Mouse (Mus musculus): ENCODE results near the gene Slmap. TPM values are rescaled to one million over a fixed set of nuclear protein-coding genes. Genes with fewer than 3 reads are reported as not detected.
"Not testable (repeated sequence)": the region's sequence is repeated elsewhere in the genome, so short reads cannot be mapped to it uniquely, and the experiment has no call there.

Gene Slmap
- polyA plus RNA-seq, 1 experiment from 2014 or later: 25.5 TPM

DNA sequence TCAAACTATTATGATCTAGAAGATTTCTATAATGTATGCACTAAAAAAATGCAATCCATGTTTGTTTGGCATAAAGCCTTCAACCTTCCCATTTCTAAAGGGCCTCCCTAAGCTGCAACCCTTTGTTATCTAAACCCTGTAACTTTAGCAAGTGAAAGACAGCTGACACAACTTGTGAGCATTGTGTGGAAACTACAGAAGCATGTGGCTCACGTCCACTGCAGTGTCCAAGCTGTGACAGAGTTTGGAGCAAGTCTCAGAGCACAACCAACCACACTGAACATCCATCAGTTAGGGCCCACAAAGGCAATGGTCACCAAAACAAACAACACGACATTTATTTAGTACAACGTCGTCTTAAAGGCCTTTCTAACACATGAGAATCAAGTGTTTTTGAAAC lies 117.6 kb downstream of the Slmap start:
- H3K9ac ChIP-seq (ENCODE audit: low read length): no peak overlapping the region
- H3K27ac ChIP-seq (ENCODE audit: low read depth, low read length): no peak overlapping the region
- H3K36me3 ChIP-seq (ENCODE audit: control insufficient read depth, insufficient read depth, low read length): no peaks in the 10 kb centered on the region; the same call in 1 of the 2 replicates
- DNase-seq (ENCODE audit: low spot score) (no peak), ATAC-seq (replicated peaks; ENCODE audit: low FRiP score) (no peak)
- no peaks in the 10 kb centered on the region for H3K9me3 ChIP-seq (ENCODE audit: control insufficient read depth, low read length)
- H3K27me3 ChIP-seq (ENCODE audit: control insufficient read depth, insufficient read depth, low read length): no peaks in the 10 kb centered on the region
- 81% methylated on average over 4 of the region's 4 CpGs for WGBS
- no peak overlapping the region for H3K4me2 ChIP-seq (ENCODE audit: low read depth, low read length, severe bottlenecking)
- no peaks in the 10 kb centered on the region for H3K4me1 ChIP-seq (replicated peaks; ENCODE audit: control insufficient read depth, insufficient read depth, low read length)
- H3K4me3 ChIP-seq (ENCODE audit: low read depth, low read length): no peak overlapping the region

DNA sequence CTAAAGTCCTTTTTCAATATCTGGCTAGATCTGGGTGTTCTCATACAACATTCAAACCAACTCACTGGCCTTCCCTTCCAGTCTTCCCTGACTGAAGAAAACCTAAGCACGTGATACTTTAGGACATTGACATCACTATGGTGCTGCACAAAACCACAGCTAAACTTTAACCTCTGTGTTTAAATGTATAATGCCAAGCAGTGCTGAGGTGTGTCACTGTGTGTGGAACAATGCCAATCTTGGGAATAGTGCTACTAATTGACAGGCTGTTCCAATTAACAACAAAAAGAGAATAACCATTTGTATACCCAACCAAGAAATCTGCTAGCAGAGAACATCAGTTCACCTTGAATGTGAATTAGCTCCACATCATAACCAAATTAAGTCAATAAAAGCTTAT lies 121.2 kb downstream of the Slmap start:
- WGBS: 64% methylated on average over 1 of the region's 1 CpGs
- H3K4me2 ChIP-seq (ENCODE audit: low read depth, low read length, severe bottlenecking): no peak overlapping the region
- ATAC-seq (replicated peaks; ENCODE audit: low FRiP score): no peak
- no peak overlapping the region for H3K9ac ChIP-seq (ENCODE audit: low read length)
- H3K4me3 ChIP-seq (ENCODE audit: low read depth, low read length): no peak overlapping the region
- H3K27me3 ChIP-seq (ENCODE audit: control insufficient read depth, insufficient read depth, low read length): no peaks in the 10 kb centered on the region
- no peaks in the 10 kb centered on the region for H3K36me3 ChIP-seq (ENCODE audit: control insufficient read depth, insufficient read depth, low read length)
- H3K27ac ChIP-seq (ENCODE audit: low read depth, low read length): no peak overlapping the region
- H3K4me1 ChIP-seq (replicated peaks; ENCODE audit: control insufficient read depth, insufficient read depth, low read length): no peaks in the 10 kb centered on the region
- DNase-seq (ENCODE audit: low spot score): no peak
- H3K9me3 ChIP-seq (ENCODE audit: control insufficient read depth, low read length): no peaks in the 10 kb centered on the region

DNA sequence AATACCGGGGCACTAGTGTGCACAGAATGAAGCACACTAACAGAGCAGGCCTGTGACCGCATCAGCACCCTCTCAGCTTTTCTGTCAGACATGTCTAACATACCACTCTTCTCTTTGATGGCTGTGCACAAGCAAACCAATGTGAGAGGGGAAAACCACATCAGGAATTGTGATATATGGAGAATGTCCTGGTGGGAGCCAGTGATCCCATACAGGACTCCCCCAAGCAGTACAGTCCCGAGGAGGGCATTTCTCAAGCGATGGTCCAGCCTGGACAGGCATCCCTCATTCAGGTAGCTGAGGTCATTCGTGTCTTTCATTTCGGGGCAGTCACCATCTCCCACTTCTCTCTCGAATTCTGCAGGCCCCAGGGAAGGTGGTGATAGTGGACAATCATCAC lies 128.0 kb downstream of the Slmap start:
- no peak for ATAC-seq (replicated peaks; ENCODE audit: low FRiP score)
- H3K9me3 ChIP-seq (ENCODE audit: control insufficient read depth, low read length): no peaks in the 10 kb centered on the region
- no peak overlapping the region for H3K4me3 ChIP-seq (ENCODE audit: low read depth, low read length)
- no peak overlapping the region for H3K27ac ChIP-seq (ENCODE audit: low read depth, low read length)
- H3K4me1 ChIP-seq (replicated peaks; ENCODE audit: control insufficient read depth, insufficient read depth, low read length): no peaks in the 10 kb centered on the region
- H3K27me3 ChIP-seq (ENCODE audit: control insufficient read depth, insufficient read depth, low read length): no peaks in the 10 kb centered on the region
- H3K4me2 ChIP-seq (ENCODE audit: low read depth, low read length, severe bottlenecking): no peak overlapping the region
- 94% methylated on average over 7 of the region's 7 CpGs for WGBS
- H3K9ac ChIP-seq (ENCODE audit: low read length): no peak overlapping the region
- DNase-seq (ENCODE audit: low spot score): no peak
- no peaks in the 10 kb centered on the region for H3K36me3 ChIP-seq (ENCODE audit: control insufficient read depth, insufficient read depth, low read length)

DNA sequence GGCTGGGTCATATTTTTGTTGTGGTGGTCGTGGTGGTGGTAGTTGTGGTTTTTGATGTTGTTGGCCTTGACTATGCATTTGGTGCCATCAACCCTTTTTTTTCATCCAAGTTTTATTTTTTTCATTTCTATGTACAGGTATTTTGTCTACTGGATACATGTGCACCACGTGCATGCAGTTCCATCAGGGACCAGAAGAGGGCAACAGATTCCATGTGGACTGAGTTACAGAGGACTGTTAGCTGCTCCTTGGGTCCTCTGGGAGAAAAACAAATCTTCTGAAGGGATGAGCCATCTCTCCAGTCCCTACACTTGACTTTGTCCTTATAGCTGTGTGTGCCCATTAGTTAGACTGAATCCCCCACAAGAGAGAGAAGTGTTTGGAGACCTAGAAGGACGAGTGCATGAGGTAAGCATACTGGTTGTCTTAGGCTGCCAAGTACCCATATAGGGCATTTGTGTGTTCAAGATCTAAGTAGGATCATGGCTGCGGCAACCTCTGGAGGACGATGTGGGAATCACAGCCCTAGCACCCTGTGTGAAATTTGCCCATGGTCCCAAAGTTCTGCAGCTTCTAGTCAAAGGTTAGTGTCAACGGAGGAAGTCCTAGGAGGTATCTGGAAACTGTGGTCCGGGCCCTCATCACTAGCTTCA lies 136.1 kb downstream of the Slmap start:
- no peak overlapping the region for H3K4me2 ChIP-seq (ENCODE audit: low read depth, low read length, severe bottlenecking)
- ATAC-seq (replicated peaks; ENCODE audit: low FRiP score) (no peak), DNase-seq (ENCODE audit: low spot score) (no peak)
- H3K27me3 ChIP-seq (ENCODE audit: control insufficient read depth, insufficient read depth, low read length): no peaks in the 10 kb centered on the region
- WGBS: 92% methylated on average over 7 of the region's 7 CpGs
- no peak overlapping the region for H3K4me3 ChIP-seq (ENCODE audit: low read depth, low read length)
- no peaks in the 10 kb centered on the region for H3K4me1 ChIP-seq (replicated peaks; ENCODE audit: control insufficient read depth, insufficient read depth, low read length)
- no peak overlapping the region for H3K27ac ChIP-seq (ENCODE audit: low read depth, low read length)
- H3K9ac ChIP-seq (ENCODE audit: low read length): no peak overlapping the region
- peaks cover 2% of the 10 kb centered on the region; the same call in 1 of the 2 replicates for H3K9me3 ChIP-seq (ENCODE audit: control insufficient read depth, low read length)
- no peaks in the 10 kb centered on the region for H3K36me3 ChIP-seq (ENCODE audit: control insufficient read depth, insufficient read depth, low read length)

DNA sequence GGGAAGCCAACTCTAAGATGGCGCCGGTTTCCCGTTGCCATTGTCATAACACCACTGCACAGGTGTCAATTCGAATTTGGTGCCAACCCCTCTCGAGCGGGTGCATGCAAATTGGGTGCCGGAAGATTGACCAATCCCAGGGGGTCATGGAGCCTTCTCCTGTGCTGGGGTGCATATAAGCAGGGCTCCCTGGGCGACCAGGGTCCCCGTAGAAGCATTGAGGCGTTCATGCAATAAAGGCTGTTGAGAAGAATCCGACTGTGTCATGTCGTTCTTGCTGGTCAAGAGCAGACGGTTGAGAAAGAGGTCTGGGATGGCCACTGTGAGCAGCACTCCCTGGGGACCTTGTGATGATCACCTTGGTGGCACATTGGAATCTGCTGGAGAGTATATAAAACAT lies 142.9 kb downstream of the Slmap start:
- Histone ChIP-seq H3K36me3 (ENCODE audit: control insufficient read depth, insufficient read depth, low read length) (no peaks in the 10 kb centered on the region), H3K4me2 (ENCODE audit: low read depth, low read length, severe bottlenecking) (no peak overlapping the region), H3K27ac (ENCODE audit: low read depth, low read length) (no peak overlapping the region), H3K4me1 (replicated peaks; ENCODE audit: control insufficient read depth, insufficient read depth, low read length) (no peaks in the 10 kb centered on the region), H3K4me3 (ENCODE audit: low read depth, low read length) (no peak overlapping the region), H3K27me3 (ENCODE audit: control insufficient read depth, insufficient read depth, low read length) (no peaks in the 10 kb centered on the region), H3K9ac (ENCODE audit: low read length) (no peak overlapping the region), H3K9me3 (ENCODE audit: control insufficient read depth, low read length) (peaks cover 2% of the 10 kb centered on the region; the same call in 1 of the 2 replicates)
- DNase-seq (ENCODE audit: low spot score) (peak; percentile 32), ATAC-seq (replicated peaks; ENCODE audit: low FRiP score) (no peak)
- WGBS: 93% methylated on average over 13 of the region's 13 CpGs

DNA sequence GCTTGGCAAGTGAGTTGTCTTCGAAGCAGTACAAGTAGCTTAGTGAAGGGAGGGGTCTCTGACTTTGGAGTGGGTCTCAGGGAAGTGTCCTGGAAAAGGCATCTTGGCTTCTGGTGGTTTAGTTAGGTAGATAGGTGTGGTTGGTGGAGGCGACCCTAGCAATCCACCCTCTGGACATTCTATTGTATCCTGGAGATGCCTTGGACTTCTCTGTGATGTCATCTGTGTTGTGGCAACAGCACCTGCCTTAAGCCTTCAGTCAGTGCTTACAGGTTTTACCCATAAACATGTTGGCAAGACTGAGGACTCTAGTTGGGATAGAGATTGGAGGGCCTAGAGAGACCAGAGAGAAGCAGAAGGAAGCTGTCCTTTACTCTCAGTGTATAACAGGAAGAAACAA lies 145.8 kb downstream of the Slmap start:
- H3K4me3 ChIP-seq (ENCODE audit: low read depth, low read length); H3K4me1 ChIP-seq (replicated peaks; ENCODE audit: control insufficient read depth, insufficient read depth, low read length); H3K27me3 ChIP-seq (ENCODE audit: control insufficient read depth, insufficient read depth, low read length); H3K27ac ChIP-seq (ENCODE audit: low read depth, low read length); H3K36me3 ChIP-seq (ENCODE audit: control insufficient read depth, insufficient read depth, low read length); ATAC-seq (replicated peaks; ENCODE audit: low FRiP score); H3K9me3 ChIP-seq (ENCODE audit: control insufficient read depth, low read length); H3K9ac ChIP-seq (ENCODE audit: low read length); H3K4me2 ChIP-seq (ENCODE audit: low read depth, low read length, severe bottlenecking): not testable (repeated sequence)
- peak; percentile 7 for DNase-seq (ENCODE audit: low spot score)
- WGBS: 87% methylated on average over 2 of the region's 2 CpGs

DNA sequence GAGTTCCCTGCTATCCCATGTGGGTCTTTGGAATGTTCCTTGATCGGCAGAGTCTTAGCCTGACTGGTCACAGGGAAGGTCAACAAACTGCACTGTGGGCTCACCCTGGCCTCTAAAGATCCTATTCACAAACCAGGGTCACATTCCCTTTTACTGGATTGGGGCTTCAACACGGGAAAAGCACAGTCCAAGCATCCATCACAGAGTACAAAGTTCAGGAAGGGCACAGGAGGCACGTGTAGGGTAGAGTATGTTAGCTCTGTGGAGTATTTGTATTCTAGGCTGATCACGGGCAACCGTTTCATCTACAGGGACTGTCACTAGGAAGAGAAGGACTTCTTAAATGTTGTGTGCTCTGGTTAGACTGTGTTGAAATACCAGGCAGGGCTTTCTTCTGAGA lies 147.7 kb downstream of the Slmap start:
- DNase-seq (ENCODE audit: low spot score): peak; percentile 4
- H3K4me3 ChIP-seq (ENCODE audit: low read depth, low read length); H3K4me1 ChIP-seq (replicated peaks; ENCODE audit: control insufficient read depth, insufficient read depth, low read length); H3K27me3 ChIP-seq (ENCODE audit: control insufficient read depth, insufficient read depth, low read length); ATAC-seq (replicated peaks; ENCODE audit: low FRiP score); H3K27ac ChIP-seq (ENCODE audit: low read depth, low read length); H3K9ac ChIP-seq (ENCODE audit: low read length); H3K36me3 ChIP-seq (ENCODE audit: control insufficient read depth, insufficient read depth, low read length); H3K9me3 ChIP-seq (ENCODE audit: control insufficient read depth, low read length); H3K4me2 ChIP-seq (ENCODE audit: low read depth, low read length, severe bottlenecking): not testable (repeated sequence)
- 65% methylated on average over 4 of the region's 5 CpGs for WGBS

DNA sequence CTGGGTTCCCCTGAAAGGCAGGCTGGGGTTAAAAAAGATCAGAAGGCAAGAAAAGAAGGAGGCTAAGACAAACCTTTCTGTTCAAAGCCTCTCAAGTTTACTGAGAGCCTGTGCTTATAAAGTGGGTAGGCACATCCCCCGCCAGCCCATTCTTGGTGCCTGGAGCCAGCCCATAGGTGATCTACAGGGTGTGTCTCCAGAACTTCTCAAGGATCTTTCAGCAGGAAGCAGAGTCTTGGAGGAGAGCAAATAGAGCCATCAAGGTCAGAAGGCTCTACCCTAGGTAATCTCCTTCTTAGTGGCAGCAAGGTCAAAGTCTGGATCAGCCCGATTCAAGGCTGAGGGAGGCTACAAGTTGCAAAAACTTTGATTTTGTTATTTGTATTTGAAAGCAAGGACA lies 149.1 kb downstream of the Slmap start:
- H3K36me3 ChIP-seq (ENCODE audit: control insufficient read depth, insufficient read depth, low read length); H3K4me2 ChIP-seq (ENCODE audit: low read depth, low read length, severe bottlenecking); H3K9ac ChIP-seq (ENCODE audit: low read length); H3K9me3 ChIP-seq (ENCODE audit: control insufficient read depth, low read length); ATAC-seq (replicated peaks; ENCODE audit: low FRiP score); H3K4me1 ChIP-seq (replicated peaks; ENCODE audit: control insufficient read depth, insufficient read depth, low read length); H3K4me3 ChIP-seq (ENCODE audit: low read depth, low read length); H3K27me3 ChIP-seq (ENCODE audit: control insufficient read depth, insufficient read depth, low read length); H3K27ac ChIP-seq (ENCODE audit: low read depth, low read length): not testable (repeated sequence)
- 94% methylated on average over 2 of the region's 2 CpGs for WGBS
- peak; percentile 24 for DNase-seq (ENCODE audit: low spot score)

DNA sequence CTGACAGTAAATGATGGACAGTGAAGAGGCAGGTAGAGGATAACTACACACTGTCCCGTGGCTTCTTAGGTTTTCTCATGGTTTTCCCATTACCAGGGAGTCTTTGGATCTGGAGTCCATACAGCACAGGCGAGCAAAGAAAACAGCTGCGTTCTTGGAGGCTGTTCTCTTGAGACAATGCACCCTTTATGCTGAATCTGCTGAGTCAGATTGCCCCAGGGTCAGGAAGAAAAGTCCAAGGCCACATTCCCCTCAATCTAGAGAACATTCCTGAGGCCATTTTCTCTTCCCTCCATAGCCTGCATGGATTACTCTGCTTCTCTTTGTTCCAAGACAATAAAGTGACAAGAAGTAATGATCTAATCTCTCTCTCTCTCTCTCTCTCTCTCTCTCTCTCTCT lies 155.7 kb downstream of the Slmap start:
- no peak overlapping the region for H3K9ac ChIP-seq (ENCODE audit: low read length)
- no peak for ATAC-seq (replicated peaks; ENCODE audit: low FRiP score)
- H3K4me2 ChIP-seq (ENCODE audit: low read depth, low read length, severe bottlenecking): no peak overlapping the region
- no peaks in the 10 kb centered on the region for H3K4me1 ChIP-seq (replicated peaks; ENCODE audit: control insufficient read depth, insufficient read depth, low read length)
- H3K27ac ChIP-seq (ENCODE audit: low read depth, low read length): no peak overlapping the region
- H3K27me3 ChIP-seq (ENCODE audit: control insufficient read depth, insufficient read depth, low read length): no peaks in the 10 kb centered on the region
- H3K4me3 ChIP-seq (ENCODE audit: low read depth, low read length): no peak overlapping the region
- H3K36me3 ChIP-seq (ENCODE audit: control insufficient read depth, insufficient read depth, low read length): no peaks in the 10 kb centered on the region
- 26% methylated on average over 3 of the region's 3 CpGs for WGBS
- DNase-seq (ENCODE audit: low spot score): peak; percentile 42
- H3K9me3 ChIP-seq (ENCODE audit: control insufficient read depth, low read length): no peaks in the 10 kb centered on the region
